Mouse (Mus musculus) megakaryocyte, embryonic 14.5 days (primary cell): ENCODE data around the gene Cdk7.

ENCODE experiments used
- FLI1 ChIP-seq: IDR thresholded peaks from 2 replicates; pipeline ENCODE4 v1.6.1; 2012; ENCODE audit warnings: low read length, inconsistent platforms, mixed read lengths
- GATA1 ChIP-seq: IDR thresholded peaks from 3 replicates; pipeline ENCODE4 v1.6.1; 2012; ENCODE audit warnings: mixed read lengths, low read length, inconsistent platforms, borderline replicate concordance

GRCm38 (mm10) chr13:100681615-100682014 lies 49.1 kb downstream of the Cdk7 start:
- no peak for TF ChIP-seq FLI1
- no peak for TF ChIP-seq GATA1
